Mouse (Mus musculus): ENCODE measurements around the gene Usp13. TPM values are rescaled to one million over a fixed set of nuclear protein-coding genes. Genes with fewer than 3 reads are reported as not detected.

The Usp13 gene
- total RNA-seq, 2 experiments from 2014 or later, result 194 to 199 TPM

DNA sequence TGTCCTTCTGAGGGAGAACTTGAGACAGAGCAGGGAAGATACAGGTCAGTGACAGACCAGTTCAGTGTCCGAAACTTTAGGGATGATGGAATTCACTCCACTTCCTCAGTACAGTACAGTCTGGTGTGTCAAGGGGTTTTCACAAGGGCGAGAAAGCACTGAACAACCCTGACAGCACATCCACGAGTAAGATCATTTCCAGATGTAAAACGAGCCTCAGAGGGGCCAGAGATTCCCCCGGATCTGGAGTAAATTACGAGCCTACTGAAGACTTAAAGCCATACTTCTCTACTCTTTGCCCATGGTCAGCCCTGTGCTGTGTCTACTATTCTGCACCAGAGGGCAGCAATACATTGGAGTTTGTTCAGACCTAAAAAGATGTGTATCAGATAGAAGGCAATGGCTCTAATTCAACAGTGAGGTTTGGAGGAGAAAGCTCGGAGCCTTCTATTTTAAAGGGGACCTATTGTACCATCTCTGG is 92.8 kb downstream of the Usp13 start:
- DNase-seq (ENCODE audit: low spot score), result no peak
- intact Hi-C loops (cut with DNase I), result no loop called here

DNA sequence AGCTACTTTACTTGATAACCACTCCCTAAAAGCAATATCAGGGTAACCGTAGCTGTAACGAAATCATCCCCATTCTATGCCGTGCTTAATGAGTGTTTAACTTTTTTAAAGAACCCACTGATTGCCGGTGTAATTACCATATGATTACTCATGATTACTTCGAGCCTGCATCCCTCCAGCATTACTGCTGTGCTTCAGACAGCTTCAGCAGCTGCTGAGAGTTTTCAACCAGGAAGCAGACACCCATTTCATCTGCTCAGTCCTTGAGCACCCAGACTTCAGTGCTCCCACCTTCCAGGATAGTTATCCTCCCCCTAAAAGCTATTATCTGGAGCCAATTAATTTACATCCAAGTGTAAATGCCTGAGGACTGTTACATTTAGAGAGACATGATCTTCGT is 106.8 kb downstream of the Usp13 start:
- DNase-seq (ENCODE audit: low spot score), result no peak
- intact Hi-C loops (cut with DNase I), result no loop called here

DNA sequence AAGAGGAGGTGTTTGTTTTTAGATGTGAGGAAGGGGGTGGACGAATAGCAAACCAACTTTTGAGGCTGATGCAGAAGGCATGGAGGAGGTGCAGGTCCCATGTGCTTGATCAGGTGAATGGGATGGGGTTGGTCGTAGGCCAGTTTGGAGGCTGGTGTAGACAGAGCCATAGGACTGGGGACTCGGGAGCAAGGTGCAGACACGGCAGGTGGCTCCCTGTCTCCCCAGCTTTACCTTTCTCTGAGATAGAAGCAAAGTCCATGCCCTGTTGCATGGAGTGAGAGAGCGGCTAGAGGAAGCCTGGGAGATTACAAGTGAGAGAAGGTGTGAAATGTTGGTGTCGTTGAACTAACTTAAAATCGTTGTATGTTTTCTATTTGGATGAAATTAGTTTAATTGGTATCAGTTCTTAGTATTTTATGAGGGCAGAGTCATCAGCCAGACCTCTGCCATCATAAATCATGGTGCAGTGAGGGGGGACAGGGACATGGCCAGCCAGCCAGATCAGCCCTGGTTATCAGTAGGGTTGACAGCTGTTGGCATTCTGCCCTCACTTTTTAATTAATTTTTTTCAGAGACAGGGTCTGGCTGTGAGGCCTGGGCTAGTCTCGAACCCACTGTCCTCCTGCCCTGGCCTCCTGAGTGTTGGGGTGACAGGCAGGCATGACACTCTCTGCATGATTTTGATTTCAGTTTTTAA is 122.6 kb downstream of the Usp13 start:
- no peak for DNase-seq (ENCODE audit: low spot score)
- intact Hi-C loops (cut with DNase I), result no loop called here

DNA sequence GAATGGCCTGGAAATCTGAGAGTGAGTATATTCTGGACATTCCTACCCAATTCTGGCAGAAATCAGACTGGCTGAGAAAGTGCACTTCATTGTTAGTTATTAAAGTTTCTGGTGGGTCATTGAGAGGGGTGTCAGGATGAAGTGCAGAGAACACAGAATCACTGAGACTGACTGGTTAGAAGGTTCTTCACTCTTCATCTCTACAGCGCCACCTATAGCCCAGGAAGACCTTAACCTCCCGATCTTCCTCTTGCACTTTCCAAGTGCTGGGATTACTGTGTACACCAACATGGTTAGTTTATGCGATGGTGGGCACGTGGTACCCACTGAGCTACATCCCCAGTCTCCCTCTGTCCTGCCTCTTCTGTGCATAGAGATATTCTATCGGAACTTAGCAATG is 130.1 kb downstream of the Usp13 start:
- DNase-seq (ENCODE audit: low spot score), result no peak
- intact Hi-C loops (cut with DNase I), result no loop called here

DNA sequence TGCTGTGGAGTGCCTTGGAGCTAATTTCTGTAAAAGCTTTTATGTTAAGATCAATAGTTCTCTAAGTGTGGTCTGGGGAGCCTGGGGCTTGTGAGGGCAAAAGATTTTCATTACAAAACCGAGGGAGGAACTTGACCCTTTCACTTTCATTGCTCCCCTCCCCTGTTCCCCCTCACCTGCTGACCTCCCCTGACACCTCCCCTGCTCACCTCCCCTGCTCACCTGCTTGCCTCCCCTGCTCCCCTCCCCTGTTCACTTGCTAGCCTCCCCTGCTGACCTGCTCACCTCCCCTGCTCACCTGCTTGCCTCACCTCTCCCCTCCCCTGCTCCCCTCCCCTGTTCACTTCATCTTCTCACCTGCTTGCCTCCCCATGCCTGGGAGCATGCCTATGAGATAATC is 134.0 kb downstream of the Usp13 start:
- DNase-seq (ENCODE audit: low spot score), result no peak
- intact Hi-C loops (cut with DNase I), result no loop called here

DNA sequence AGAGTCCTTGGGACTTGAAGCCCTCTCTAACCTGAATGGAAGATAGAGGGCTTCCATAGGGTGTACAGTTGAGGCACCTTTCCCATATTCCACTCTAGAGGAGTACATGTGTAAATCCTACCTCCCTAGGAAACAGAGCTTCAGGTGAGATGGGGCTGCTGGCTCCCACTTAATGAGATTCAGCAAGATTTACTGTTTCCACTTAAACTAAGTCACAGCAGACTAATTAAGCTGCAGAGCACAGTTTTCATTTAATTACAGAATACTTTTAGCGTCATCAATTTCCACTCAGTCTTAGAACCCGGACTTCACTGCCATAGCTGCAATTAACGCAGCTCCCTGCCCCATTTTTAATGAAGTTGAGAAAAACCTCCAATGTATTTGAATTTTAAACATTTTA is 144.1 kb downstream of the Usp13 start:
- intact Hi-C loops (cut with DNase I), result no loop called here
- DNase-seq (ENCODE audit: low spot score), result no peak

DNA sequence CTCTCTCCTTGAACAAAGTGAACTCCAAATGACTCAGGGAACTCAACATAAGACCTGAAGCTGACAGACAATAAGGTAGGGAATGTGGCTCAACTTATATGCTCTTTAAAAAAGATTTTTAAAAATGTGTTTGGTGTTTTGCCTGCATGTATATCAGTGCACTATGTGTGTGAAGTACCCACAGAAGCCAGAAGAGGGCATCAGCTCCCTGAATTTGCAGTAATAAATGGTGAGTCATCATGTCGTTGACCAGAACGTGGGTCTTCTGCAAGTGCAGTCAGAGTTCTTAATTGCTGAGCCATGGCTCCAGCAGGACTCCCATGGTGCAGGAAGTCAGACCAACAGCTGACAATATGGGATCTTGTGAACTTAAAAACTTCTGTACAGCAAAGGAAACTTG is 148.2 kb downstream of the Usp13 start:
- intact Hi-C loops (cut with DNase I), result no loop called here
- DNase-seq (ENCODE audit: low spot score), result no peak

DNA sequence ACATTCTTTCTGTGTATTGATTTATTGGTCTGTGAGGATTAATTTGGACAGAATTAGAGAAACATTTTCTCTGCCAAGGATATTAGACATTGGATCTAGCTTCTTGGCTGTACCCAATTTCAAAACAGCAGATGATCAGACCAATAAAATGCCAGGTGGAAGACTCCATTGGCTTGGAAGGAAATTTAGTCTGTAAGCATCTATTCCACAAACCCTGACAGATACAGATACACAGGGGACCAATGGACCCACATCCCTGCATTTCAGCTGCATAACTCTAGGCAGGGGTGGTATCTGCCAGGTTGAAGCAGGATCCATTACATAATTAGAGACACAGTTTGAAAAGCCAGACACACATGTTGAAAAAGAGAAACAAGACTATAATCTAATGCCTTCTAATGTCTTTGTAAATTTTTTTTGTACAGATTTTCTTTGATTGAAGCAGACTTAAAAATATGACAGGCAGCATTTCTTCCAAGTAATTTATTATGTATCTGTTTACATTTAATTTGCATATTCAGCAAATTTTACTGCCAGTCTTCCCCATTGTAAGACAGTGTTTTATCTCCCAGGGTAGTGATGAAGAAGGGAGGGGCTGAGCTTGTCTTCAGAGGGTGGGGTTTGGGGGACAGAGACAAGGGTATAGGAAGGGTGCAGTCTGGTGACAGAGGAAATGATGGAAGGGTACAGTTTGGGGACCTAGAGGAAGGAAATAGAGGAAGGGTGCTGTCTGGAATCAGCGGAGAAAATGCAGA is 151.5 kb downstream of the Usp13 start:
- no peak for DNase-seq (ENCODE audit: low spot score)
- intact Hi-C loops (cut with DNase I), result no loop called here

DNA sequence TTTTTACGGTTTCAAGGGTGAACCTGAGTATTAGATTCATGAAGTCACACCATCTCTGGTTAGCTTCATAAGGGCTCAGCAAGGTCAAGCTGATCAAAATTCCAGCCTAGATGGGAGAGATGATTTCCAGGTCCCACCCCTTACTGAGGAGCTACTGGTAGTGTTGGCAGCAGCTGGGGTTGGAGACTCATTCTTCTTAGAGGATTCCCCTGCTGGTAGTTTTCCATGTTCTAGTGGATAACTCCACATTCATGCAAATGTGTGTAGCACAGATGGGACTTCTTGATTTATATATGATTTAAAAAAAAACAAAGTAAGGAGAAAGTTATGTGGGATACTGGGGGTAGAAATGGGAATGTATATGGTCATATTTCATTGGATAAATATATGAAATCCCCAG is 152.9 kb downstream of the Usp13 start:
- DNase-seq (ENCODE audit: low spot score), result no peak
- intact Hi-C loops (cut with DNase I), result no loop called here

DNA sequence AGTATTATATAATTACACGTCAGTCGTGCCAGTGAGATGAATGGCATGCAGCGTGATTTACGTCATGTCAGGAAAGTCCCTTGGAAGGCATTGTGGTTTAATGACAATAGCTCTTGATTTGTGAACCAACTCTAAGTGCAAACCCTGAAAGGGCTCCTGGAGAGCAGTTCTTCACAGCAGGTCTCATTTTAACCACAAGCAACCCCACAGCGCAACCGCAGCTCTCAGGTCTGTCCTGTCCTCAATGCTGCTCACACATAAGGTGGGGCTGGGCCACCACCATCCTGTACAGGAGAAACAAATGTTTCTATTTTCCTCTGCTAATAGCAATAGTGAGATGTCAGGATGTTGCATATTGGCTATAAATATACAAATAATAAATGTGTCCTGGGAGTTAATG is 161.9 kb downstream of the Usp13 start:
- no peak for DNase-seq (ENCODE audit: low spot score)
- intact Hi-C loops (cut with DNase I), result no loop called here

DNA sequence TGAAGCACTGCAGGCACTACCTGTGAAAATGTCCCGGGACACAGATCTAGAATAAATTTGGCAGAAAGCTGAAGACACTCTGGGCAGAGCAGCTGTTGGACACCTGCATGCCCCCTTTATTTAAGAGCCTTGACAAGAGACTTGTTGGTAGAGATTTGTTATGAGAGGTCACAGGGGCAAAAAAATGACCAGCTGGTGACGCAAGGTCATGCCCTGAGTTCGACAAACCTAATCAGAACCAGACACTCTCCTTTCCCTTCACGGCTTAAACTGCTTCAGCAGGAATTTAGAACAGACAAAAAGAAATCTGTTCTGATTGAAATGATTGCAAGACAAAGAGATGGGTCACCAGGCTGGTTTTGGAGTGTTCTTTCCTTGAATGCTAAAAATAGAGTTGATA is 162.6 kb downstream of the Usp13 start:
- intact Hi-C loops (cut with DNase I), result no loop called here
- no peak for DNase-seq (ENCODE audit: low spot score)

DNA sequence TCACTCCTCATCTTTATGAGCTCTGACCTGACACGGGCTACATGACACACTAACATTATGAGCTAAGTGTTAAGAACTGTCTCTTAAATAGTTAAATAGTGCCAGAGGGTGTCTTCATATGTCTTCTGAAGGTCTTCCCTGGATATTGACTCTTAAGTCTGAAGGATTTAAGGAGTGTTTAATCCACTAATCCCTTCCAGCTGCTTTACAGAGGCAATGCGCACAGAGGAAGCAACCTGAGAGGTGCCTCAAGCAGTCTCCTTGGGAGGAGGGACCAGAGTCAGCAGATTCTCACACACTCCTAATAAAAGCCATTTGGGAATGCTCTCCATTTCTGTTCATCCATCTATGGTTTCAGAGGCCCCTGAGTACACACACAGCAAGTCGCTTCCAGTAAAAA is 167.8 kb downstream of the Usp13 start:
- DNase-seq (ENCODE audit: low spot score), result no peak
- intact Hi-C loops (cut with DNase I), result no loop called here

Other genes starting within 250 kb of the Usp13 start
- 10 to 100 TPM; 13.9 to 18.5 TPM for gene Gnb4, start 201.0 kb upstream of the Usp13 start, total RNA-seq (2021)
- gene Actl6a, start 111.2 kb upstream of the Usp13 start, total RNA-seq (2021), result 10 to 100 TPM; 22.3 to 22.6 TPM
- 100 to 1,000 TPM; 874 to 922 TPM for gene Ndufb5, start 80.6 kb upstream of the Usp13 start, total RNA-seq (2021)
- 10 to 100 TPM; 37.4 to 38.7 TPM for gene Mrpl47, start 79.9 kb upstream of the Usp13 start, total RNA-seq (2021)

Measured in heart, postnatal 25 days (tissue).